Comparison of ENCODE assay signal across 8 mouse cellular contexts in genomic region chr9:44483510-44484044, GRCm38 (mm10). TPM values are rescaled to one million over a fixed set of nuclear protein-coding genes. Genes with fewer than 3 reads are reported as not detected.
DNase-seq lines count a peak whose midpoint lies in the region; ATAC-seq and TF ChIP-seq lines count a peak whose summit lies in the region.

No protein-coding gene starts in this region.

- H3K9me3 ChIP-seq in forebrain, embryonic 15.5 days: no peaks in the 10 kb centered on the region
- H3K9me3 ChIP-seq in hindbrain, embryonic 14.5 days (ENCODE audit: control insufficient read depth, low read length): no peaks in the 10 kb centered on the region
- H3K9me3 ChIP-seq in limb, embryonic 13.5 days: no peaks in the 10 kb centered on the region
- H3K9me3 ChIP-seq in midbrain, embryonic 15.5 days: no peaks in the 10 kb centered on the region

- H3K36me3 ChIP-seq in forebrain, embryonic 15.5 days: no peaks in the 10 kb centered on the region
- H3K36me3 ChIP-seq in hindbrain, embryonic 14.5 days (replicated peaks; ENCODE audit: control insufficient read depth, insufficient read depth): no peaks in the 10 kb centered on the region
- peaks cover 2% of the 10 kb centered on the region; the same call in 1 of the 2 replicates for H3K36me3 ChIP-seq in limb, embryonic 13.5 days
- no peaks in the 10 kb centered on the region for H3K36me3 ChIP-seq in midbrain, embryonic 15.5 days (replicated peaks)

- H3K9ac ChIP-seq in forebrain, embryonic 15.5 days (replicated peaks): peak overlapping the region; percentile 99
- peak overlapping the region; percentile 95 for H3K9ac ChIP-seq in hindbrain, embryonic 14.5 days
- H3K9ac ChIP-seq in limb, embryonic 13.5 days: peak overlapping the region; percentile 99
- peak overlapping the region; percentile 97 for H3K9ac ChIP-seq in midbrain, embryonic 15.5 days

- peak overlapping the region; percentile 88 for H3K4me3 ChIP-seq in bone marrow, adult 2 months (replicated peaks; ENCODE audit: control insufficient read depth, low read depth, low read length)
- H3K4me3 ChIP-seq in forebrain, embryonic 15.5 days: peak overlapping the region; percentile 97
- peak overlapping the region; percentile 72 for H3K4me3 ChIP-seq in hindbrain, embryonic 14.5 days (replicated peaks; ENCODE audit: low read length)
- H3K4me3 ChIP-seq in limb, embryonic 13.5 days: peak overlapping the region; percentile 98
- H3K4me3 ChIP-seq in midbrain, embryonic 15.5 days: peak overlapping the region; percentile 84

- TF ChIP-seq CTCF in bone marrow, adult 2 months (IDR thresholded peaks at IDR 0.05; ENCODE audit: control insufficient read depth, insufficient read depth, low read length): no peak

- peak overlapping the region; percentile 87 for H3K4me2 ChIP-seq in forebrain, embryonic 15.5 days (replicated peaks)
- H3K4me2 ChIP-seq in hindbrain, embryonic 14.5 days (replicated peaks): peak overlapping the region; percentile 96
- H3K4me2 ChIP-seq in limb, embryonic 13.5 days (replicated peaks): peak overlapping the region; percentile 97
- peak overlapping the region; percentile 93 for H3K4me2 ChIP-seq in midbrain, embryonic 15.5 days

- peak; percentile 51 to 59 for DNase-seq in left cerebral cortex, adult 18-20 months (ENCODE audit: low spot score in 2 of 2)
- DNase-seq in left cerebral cortex, adult 11 months (ENCODE audit: low spot score): no peak
- DNase-seq in hindbrain, embryonic 14.5 days (ENCODE audit: low spot score): peak; percentile 68
- peak; percentile 58 to 63 for DNase-seq in thymus, postnatal 36 days

- no peaks in the 10 kb centered on the region for H3K27me3 ChIP-seq in forebrain, embryonic 15.5 days
- H3K27me3 ChIP-seq in hindbrain, embryonic 14.5 days (ENCODE audit: control insufficient read depth, insufficient read depth, low read length): no peaks in the 10 kb centered on the region
- H3K27me3 ChIP-seq in limb, embryonic 13.5 days: no peaks in the 10 kb centered on the region
- no peaks in the 10 kb centered on the region for H3K27me3 ChIP-seq in midbrain, embryonic 15.5 days (replicated peaks)

- peak overlapping the region; percentile 87; the same call in 1 of the 2 replicates for H3K27ac ChIP-seq in bone marrow, adult 2 months (ENCODE audit: control insufficient read depth, insufficient read depth, low read depth, low read length, poor library complexity)
- peak overlapping the region; percentile 99 for H3K27ac ChIP-seq in forebrain, embryonic 15.5 days (replicated peaks)
- H3K27ac ChIP-seq in hindbrain, embryonic 14.5 days: peak overlapping the region; percentile 94
- H3K27ac ChIP-seq in limb, embryonic 13.5 days: peak overlapping the region; percentile 98
- peak overlapping the region; percentile 98 for H3K27ac ChIP-seq in midbrain, embryonic 15.5 days

- under 1% methylated on average over 12 of the region's 12 CpGs for WGBS in bone marrow, adult 2 months
- under 1% methylated on average over 12 of the region's 12 CpGs for WGBS in forebrain, embryonic 15.5 days
- under 1% methylated on average over 12 of the region's 12 CpGs for WGBS in hindbrain, embryonic 14.5 days
- 1% methylated on average over 12 of the region's 12 CpGs for WGBS in limb, embryonic 13.5 days
- 0% methylated on average over 12 of the region's 12 CpGs for WGBS in midbrain, embryonic 15.5 days

- peaks cover 1% of the 10 kb centered on the region; the same call in 1 of the 2 replicates for H3K4me1 ChIP-seq in bone marrow, adult 2 months (ENCODE audit: control insufficient read depth, insufficient read depth, low read length)
- H3K4me1 ChIP-seq in forebrain, embryonic 15.5 days: peaks cover 72% of the 10 kb centered on the region
- H3K4me1 ChIP-seq in hindbrain, embryonic 14.5 days (replicated peaks; ENCODE audit: control insufficient read depth, insufficient read depth, low read length): peaks cover 65% of the 10 kb centered on the region
- peaks cover 65% of the 10 kb centered on the region for H3K4me1 ChIP-seq in limb, embryonic 13.5 days
- peaks cover 69% of the 10 kb centered on the region for H3K4me1 ChIP-seq in midbrain, embryonic 15.5 days

- peak; percentile 36 for ATAC-seq in forebrain, embryonic 15.5 days (replicated peaks)
- no peak; the same call in 1 of the 2 replicates for ATAC-seq in hindbrain, embryonic 14.5 days (ENCODE audit: low FRiP score)
- ATAC-seq in limb, embryonic 13.5 days (ENCODE audit: low FRiP score, low read depth): 0 out of 2 replicates have a peak, but pooled peaks have one; percentile 16
- ATAC-seq in midbrain, embryonic 15.5 days (replicated peaks): no peak

- TF ChIP-seq POLR2A in bone marrow, adult 2 months (IDR thresholded peaks at IDR 0.05; ENCODE audit: borderline replicate concordance, control insufficient read depth, low read depth, low read length): no peak

RNA-seq across cellular contexts. Expression of gene Bcl9l, which starts 1.0 kb away (rescaled TPM):
- 10 to 100 TPM; 59.1 to 62.5 TPM for total RNA-seq in left cerebral cortex, adult 18-20 months (2021)
- polyA plus RNA-seq in bone marrow, adult 2 months (2011; ENCODE audit: insufficient read depth, insufficient read length, low replicate concordance, missing spikeins): 9.0 and 15.6 TPM in 2 replicates
- 13.6 and 14.4 TPM in 2 replicates for polyA plus RNA-seq in forebrain, embryonic 15.5 days (2015; fragmentation: Nextera tagmentation; extraction: Ambion mirVana)
- 11.6 and 13.5 TPM in 2 replicates for polyA plus RNA-seq in hindbrain, embryonic 14.5 days (2014; fragmentation: Nextera tagmentation; extraction: Ambion mirVana)
- 14.5 and 15.0 TPM in 2 replicates for polyA plus RNA-seq in limb, embryonic 13.5 days (2015; fragmentation: Nextera tagmentation; extraction: Ambion mirVana)
- polyA plus RNA-seq in midbrain, embryonic 15.5 days (2015; fragmentation: Nextera tagmentation; extraction: Ambion mirVana): 12.5 and 13.0 TPM in 2 replicates

RNA-seq across cellular contexts. Expression of gene Upk2, which starts 28.8 kb away (rescaled TPM):
- total RNA-seq in left cerebral cortex, adult 18-20 months (2021): not detected
- polyA plus RNA-seq in bone marrow, adult 2 months (2011; ENCODE audit: insufficient read depth, insufficient read length, low replicate concordance, missing spikeins): not detected in 2 replicates
- not detected in 2 replicates for polyA plus RNA-seq in forebrain, embryonic 15.5 days (2015; fragmentation: Nextera tagmentation; extraction: Ambion mirVana)
- polyA plus RNA-seq in hindbrain, embryonic 14.5 days (2014; fragmentation: Nextera tagmentation; extraction: Ambion mirVana): not detected in 2 replicates
- polyA plus RNA-seq in limb, embryonic 13.5 days (2015; fragmentation: Nextera tagmentation; extraction: Ambion mirVana): 0.31 and 0.36 TPM in 2 replicates
- not detected in 2 replicates for polyA plus RNA-seq in midbrain, embryonic 15.5 days (2015; fragmentation: Nextera tagmentation; extraction: Ambion mirVana)

RNA-seq across cellular contexts. Expression of gene Foxr1, which starts 42.6 kb away (rescaled TPM):
- not detected for total RNA-seq in left cerebral cortex, adult 18-20 months (2021)
- polyA plus RNA-seq in bone marrow, adult 2 months (2011; ENCODE audit: insufficient read depth, insufficient read length, low replicate concordance, missing spikeins): not detected in 2 replicates
- polyA plus RNA-seq in forebrain, embryonic 15.5 days (2015; fragmentation: Nextera tagmentation; extraction: Ambion mirVana): not detected in 2 replicates
- not detected in 2 replicates for polyA plus RNA-seq in hindbrain, embryonic 14.5 days (2014; fragmentation: Nextera tagmentation; extraction: Ambion mirVana)
- polyA plus RNA-seq in limb, embryonic 13.5 days (2015; fragmentation: Nextera tagmentation; extraction: Ambion mirVana): not detected in 2 replicates
- polyA plus RNA-seq in midbrain, embryonic 15.5 days (2015; fragmentation: Nextera tagmentation; extraction: Ambion mirVana): not detected in 2 replicates

Comparison
In these comparisons a context has a peak if more than half of its experiments do, and no peak if none do; other contexts are left out.
1. ATAC-seq: peak in forebrain, embryonic 15.5 days (single experiment) and limb, embryonic 13.5 days (single experiment); none in hindbrain, embryonic 14.5 days (single experiment) and midbrain, embryonic 15.5 days (single experiment).
2. Peak in every context shown above with its lines, with median percentiles within 50 percentile points of each other: H3K27ac ChIP-seq, H3K4me3 ChIP-seq, H3K4me2 ChIP-seq and H3K9ac ChIP-seq.